Mouse (Mus musculus): ENCODE measurements around the gene Scaf1. TPM values are rescaled to one million over a fixed set of nuclear protein-coding genes. Genes with fewer than 3 reads are reported as not detected.

Scaf1 gene
- polyA plus RNA-seq, 1 experiment from 2014 or later = 40.0 TPM

DNA sequence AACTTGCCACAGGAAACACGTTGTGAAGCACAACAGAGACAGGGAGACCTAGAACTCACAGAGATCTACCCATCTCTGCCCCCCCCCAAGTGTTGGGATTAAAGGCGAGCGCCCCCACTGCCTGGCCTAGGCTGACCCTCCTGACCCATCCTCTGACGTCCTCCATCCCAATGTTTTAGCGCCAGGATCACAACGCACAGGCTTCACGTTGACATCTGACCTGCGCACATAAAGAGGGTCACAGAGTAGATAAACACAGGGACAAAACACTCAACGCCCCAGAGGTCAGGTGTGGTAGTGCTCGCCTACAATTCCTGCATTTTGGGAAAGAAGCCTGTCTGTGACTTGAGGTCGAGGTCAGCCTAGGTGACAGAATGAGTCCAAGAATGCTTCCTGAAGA lies 20.5 kb upstream of the Scaf1 start:
- DNase-seq (ENCODE audit: low spot score) (no peak), ATAC-seq (replicated peaks; ENCODE audit: insufficient number of reproducible peaks, low FRiP score, low TSS enrichment, low read depth) (no peak)
- H3K4me3 ChIP-seq (ENCODE audit: low read depth, low read length) = no peak overlapping the region
- H3K27ac ChIP-seq (replicated peaks; ENCODE audit: low read depth, low read length) = no peak overlapping the region
- no peaks in the 10 kb centered on the region for H3K4me1 ChIP-seq (ENCODE audit: control insufficient read depth, insufficient read depth, low read length)
- H3K4me2 ChIP-seq (ENCODE audit: low read depth, low read length) = no peak overlapping the region
- H3K36me3 ChIP-seq (replicated peaks; ENCODE audit: control insufficient read depth, insufficient read depth, low read depth, low read length) = peaks cover 33% of the 10 kb centered on the region
- no peak overlapping the region for H3K9ac ChIP-seq (replicated peaks; ENCODE audit: low read length)
- WGBS = 87% methylated on average over 11 of the region's 11 CpGs
- H3K27me3 ChIP-seq (ENCODE audit: control insufficient read depth, insufficient read depth, low read length) = no peaks in the 10 kb centered on the region
- H3K9me3 ChIP-seq (replicated peaks; ENCODE audit: control insufficient read depth, low read length) = no peaks in the 10 kb centered on the region

DNA sequence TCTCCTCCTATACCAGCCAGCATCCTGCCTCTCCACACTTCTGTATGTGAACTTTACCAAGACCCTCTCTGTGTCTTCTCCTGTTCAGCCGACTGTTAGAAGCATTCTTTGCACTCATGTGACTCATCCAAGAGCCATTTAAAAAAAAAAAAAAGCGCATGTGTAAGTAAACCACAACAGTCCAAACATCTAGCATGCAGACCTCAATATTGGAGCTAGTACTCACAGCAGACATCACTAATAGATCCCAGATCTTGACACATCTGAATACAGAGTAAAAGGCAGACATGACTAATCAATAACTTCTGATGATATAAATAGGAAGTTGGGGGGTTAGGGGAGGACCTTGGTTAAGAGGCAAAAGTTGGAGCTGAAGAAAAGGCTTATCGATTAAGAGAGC lies 19.5 kb upstream of the Scaf1 start:
- Histone ChIP-seq H3K27ac (replicated peaks; ENCODE audit: low read depth, low read length) (no peak overlapping the region), H3K9ac (replicated peaks; ENCODE audit: low read length) (no peak overlapping the region), H3K4me3 (ENCODE audit: low read depth, low read length) (no peak overlapping the region), H3K36me3 (replicated peaks; ENCODE audit: control insufficient read depth, insufficient read depth, low read depth, low read length) (peaks cover 42% of the 10 kb centered on the region), H3K27me3 (ENCODE audit: control insufficient read depth, insufficient read depth, low read length) (no peaks in the 10 kb centered on the region), H3K4me2 (ENCODE audit: low read depth, low read length) (no peak overlapping the region), H3K4me1 (ENCODE audit: control insufficient read depth, insufficient read depth, low read length) (no peaks in the 10 kb centered on the region), H3K9me3 (replicated peaks; ENCODE audit: control insufficient read depth, low read length) (no peaks in the 10 kb centered on the region)
- DNase-seq (ENCODE audit: low spot score) (no peak), ATAC-seq (replicated peaks; ENCODE audit: insufficient number of reproducible peaks, low FRiP score, low TSS enrichment, low read depth) (no peak)
- 91% methylated on average over 3 of the region's 3 CpGs for WGBS

DNA sequence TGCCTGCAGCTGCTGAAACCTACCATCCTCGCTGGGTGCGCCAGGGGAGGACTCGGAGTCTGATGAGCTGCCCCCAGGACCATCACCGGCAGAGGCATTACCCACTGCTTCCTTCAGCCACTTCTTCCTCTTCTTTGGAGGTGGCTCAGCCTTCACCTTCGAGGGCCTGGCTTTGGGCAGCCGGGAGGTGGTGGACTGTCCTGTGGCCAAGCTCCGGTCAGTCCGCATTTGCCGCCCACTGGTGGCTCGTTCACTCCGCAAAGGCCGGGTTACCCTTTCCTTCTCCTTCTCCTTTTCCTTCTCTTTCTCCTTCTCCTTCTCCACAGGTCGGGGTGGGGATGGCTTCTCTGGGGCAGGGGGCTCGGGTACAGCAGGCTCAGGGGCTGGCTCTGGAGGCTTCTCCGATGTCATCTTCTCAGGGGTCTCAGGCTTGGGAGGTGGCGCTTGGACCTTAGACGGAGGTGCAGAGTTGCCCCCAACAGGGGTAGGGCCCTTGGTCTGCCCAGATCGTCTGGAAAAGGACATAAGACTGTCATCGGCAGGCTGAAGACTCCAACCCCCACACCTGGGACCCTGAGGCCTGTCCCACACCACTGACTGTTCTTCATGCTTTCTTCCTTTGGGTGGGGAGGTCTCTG lies 17.7 kb upstream of the Scaf1 start:
- Histone ChIP-seq H3K4me1 (ENCODE audit: control insufficient read depth, insufficient read depth, low read length) (no peaks in the 10 kb centered on the region), H3K27me3 (ENCODE audit: control insufficient read depth, insufficient read depth, low read length) (no peaks in the 10 kb centered on the region), H3K9me3 (replicated peaks; ENCODE audit: control insufficient read depth, low read length) (no peaks in the 10 kb centered on the region), H3K4me2 (ENCODE audit: low read depth, low read length) (no peak overlapping the region), H3K9ac (replicated peaks; ENCODE audit: low read length) (no peak overlapping the region), H3K4me3 (ENCODE audit: low read depth, low read length) (no peak overlapping the region), H3K36me3 (replicated peaks; ENCODE audit: control insufficient read depth, insufficient read depth, low read depth, low read length) (peaks cover 53% of the 10 kb centered on the region), H3K27ac (replicated peaks; ENCODE audit: low read depth, low read length) (no peak overlapping the region)
- no peak for ATAC-seq (replicated peaks; ENCODE audit: insufficient number of reproducible peaks, low FRiP score, low TSS enrichment, low read depth)
- 93% methylated on average over 19 of the region's 19 CpGs for WGBS
- DNase-seq (ENCODE audit: low spot score) = no peak

DNA sequence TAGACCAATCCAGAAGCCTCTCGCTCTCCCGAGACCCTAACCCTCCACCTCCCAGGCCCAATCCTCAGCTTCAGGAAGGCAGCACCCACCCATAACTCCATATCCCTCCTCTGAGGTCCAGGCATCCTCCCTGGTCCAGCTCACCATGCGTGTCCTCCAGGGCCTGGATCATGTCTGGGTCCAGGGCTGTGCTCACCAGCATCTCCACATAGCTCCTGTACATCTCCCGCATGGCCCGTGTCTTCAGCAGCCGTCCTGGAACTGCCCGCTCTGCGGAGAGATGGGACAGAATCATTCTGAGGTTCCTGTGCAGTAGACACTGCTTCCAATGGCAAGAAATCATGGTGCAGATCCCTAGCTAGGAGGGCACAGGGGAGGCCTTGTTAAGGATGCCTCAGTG lies 14.7 kb upstream of the Scaf1 start:
- Histone ChIP-seq H3K36me3 (replicated peaks; ENCODE audit: control insufficient read depth, insufficient read depth, low read depth, low read length) (peaks cover 57% of the 10 kb centered on the region), H3K27me3 (ENCODE audit: control insufficient read depth, insufficient read depth, low read length) (no peaks in the 10 kb centered on the region), H3K4me2 (ENCODE audit: low read depth, low read length) (no peak overlapping the region), H3K9ac (replicated peaks; ENCODE audit: low read length) (no peak overlapping the region), H3K9me3 (replicated peaks; ENCODE audit: control insufficient read depth, low read length) (no peaks in the 10 kb centered on the region), H3K27ac (replicated peaks; ENCODE audit: low read depth, low read length) (no peak overlapping the region), H3K4me1 (ENCODE audit: control insufficient read depth, insufficient read depth, low read length) (no peaks in the 10 kb centered on the region), H3K4me3 (ENCODE audit: low read depth, low read length) (no peak overlapping the region)
- 95% methylated on average over 8 of the region's 8 CpGs for WGBS
- no peak for ATAC-seq (replicated peaks; ENCODE audit: insufficient number of reproducible peaks, low FRiP score, low TSS enrichment, low read depth)
- DNase-seq (ENCODE audit: low spot score) = no peak

DNA sequence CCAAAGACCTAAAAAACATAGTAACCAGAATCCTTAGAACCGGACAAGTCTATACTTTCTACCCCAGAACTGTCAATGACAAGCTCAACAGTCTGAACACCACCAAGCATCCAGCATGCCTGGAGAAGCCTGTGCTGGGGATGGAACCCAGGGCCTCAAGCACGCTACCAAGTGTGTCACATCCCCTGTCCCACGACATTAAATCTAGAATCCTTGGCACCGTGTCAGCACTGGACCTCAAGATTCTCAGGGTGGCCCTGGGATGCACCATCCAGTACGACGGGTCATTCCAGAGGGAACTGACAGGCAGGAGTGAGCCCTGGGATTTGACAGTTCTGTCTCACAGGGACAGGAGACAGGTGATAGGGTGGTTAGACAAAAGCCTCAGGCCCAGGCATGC lies 13.8 kb upstream of the Scaf1 start:
- Histone ChIP-seq H3K36me3 (replicated peaks; ENCODE audit: control insufficient read depth, insufficient read depth, low read depth, low read length) (peaks cover 56% of the 10 kb centered on the region), H3K4me2 (ENCODE audit: low read depth, low read length) (no peak overlapping the region), H3K9me3 (replicated peaks; ENCODE audit: control insufficient read depth, low read length) (no peaks in the 10 kb centered on the region), H3K27me3 (ENCODE audit: control insufficient read depth, insufficient read depth, low read length) (no peaks in the 10 kb centered on the region), H3K9ac (replicated peaks; ENCODE audit: low read length) (no peak overlapping the region), H3K4me3 (ENCODE audit: low read depth, low read length) (no peak overlapping the region), H3K27ac (replicated peaks; ENCODE audit: low read depth, low read length) (no peak overlapping the region), H3K4me1 (ENCODE audit: control insufficient read depth, insufficient read depth, low read length) (no peaks in the 10 kb centered on the region)
- ATAC-seq (replicated peaks; ENCODE audit: insufficient number of reproducible peaks, low FRiP score, low TSS enrichment, low read depth) (no peak), DNase-seq (ENCODE audit: low spot score) (no peak)
- WGBS = 93% methylated on average over 6 of the region's 6 CpGs

DNA sequence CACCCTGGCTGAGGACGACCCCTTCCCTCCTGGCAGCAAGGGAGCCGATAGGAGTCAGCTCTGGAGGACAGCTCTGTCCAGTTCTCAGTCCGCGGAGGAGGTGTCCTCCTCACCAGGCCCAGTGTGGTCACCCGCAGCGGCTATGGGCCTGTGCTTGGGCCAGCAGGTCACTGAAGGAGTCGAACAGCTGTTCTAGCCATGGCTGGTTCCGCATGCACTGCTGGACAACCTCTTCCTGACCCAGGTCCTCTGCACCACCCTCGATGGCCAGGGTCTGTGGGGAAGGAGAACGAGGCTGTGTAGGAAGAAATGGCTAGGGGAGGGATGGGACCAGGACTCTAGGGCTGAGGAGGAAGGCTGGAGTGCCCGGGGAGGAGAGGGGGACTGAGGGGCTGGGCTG lies 12.2 kb upstream of the Scaf1 start:
- no peak overlapping the region for H3K27ac ChIP-seq (replicated peaks; ENCODE audit: low read depth, low read length)
- ATAC-seq (replicated peaks; ENCODE audit: insufficient number of reproducible peaks, low FRiP score, low TSS enrichment, low read depth) = no peak
- DNase-seq (ENCODE audit: low spot score) = no peak
- H3K4me3 ChIP-seq (ENCODE audit: low read depth, low read length) = no peak overlapping the region
- 94% methylated on average over 11 of the region's 11 CpGs for WGBS
- H3K9me3 ChIP-seq (replicated peaks; ENCODE audit: control insufficient read depth, low read length) = no peaks in the 10 kb centered on the region
- peaks cover 44% of the 10 kb centered on the region for H3K36me3 ChIP-seq (replicated peaks; ENCODE audit: control insufficient read depth, insufficient read depth, low read depth, low read length)
- H3K9ac ChIP-seq (replicated peaks; ENCODE audit: low read length) = no peak overlapping the region
- H3K27me3 ChIP-seq (ENCODE audit: control insufficient read depth, insufficient read depth, low read length) = no peaks in the 10 kb centered on the region
- H3K4me1 ChIP-seq (ENCODE audit: control insufficient read depth, insufficient read depth, low read length) = no peaks in the 10 kb centered on the region
- H3K4me2 ChIP-seq (ENCODE audit: low read depth, low read length) = no peak overlapping the region

DNA sequence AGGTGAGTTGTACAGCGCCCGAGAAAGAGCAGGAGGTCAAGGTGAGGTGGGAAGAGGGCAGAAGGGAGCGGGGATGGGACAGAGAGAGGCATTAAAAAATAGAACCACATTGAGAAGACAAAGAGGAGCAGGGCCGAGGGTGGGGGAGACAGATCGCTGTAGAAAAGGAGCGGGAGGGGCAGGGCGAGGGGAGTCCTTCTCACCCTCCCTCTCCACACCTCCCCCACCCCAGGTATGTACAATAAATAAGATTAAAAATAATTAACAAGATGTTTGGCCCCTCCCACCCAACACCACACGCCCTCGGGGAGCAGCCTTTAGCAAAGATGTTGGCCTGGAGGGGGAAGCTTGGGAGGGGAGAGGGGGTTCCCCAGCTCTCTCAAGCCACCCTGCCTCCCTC lies 11.6 kb upstream of the Scaf1 start:
- no peak for ATAC-seq (replicated peaks; ENCODE audit: insufficient number of reproducible peaks, low FRiP score, low TSS enrichment, low read depth)
- Histone ChIP-seq H3K36me3 (replicated peaks; ENCODE audit: control insufficient read depth, insufficient read depth, low read depth, low read length) (peaks cover 38% of the 10 kb centered on the region), H3K4me3 (ENCODE audit: low read depth, low read length) (no peak overlapping the region), H3K27me3 (ENCODE audit: control insufficient read depth, insufficient read depth, low read length) (no peaks in the 10 kb centered on the region), H3K4me1 (ENCODE audit: control insufficient read depth, insufficient read depth, low read length) (no peaks in the 10 kb centered on the region), H3K9ac (replicated peaks; ENCODE audit: low read length) (no peak overlapping the region), H3K27ac (replicated peaks; ENCODE audit: low read depth, low read length) (no peak overlapping the region), H3K4me2 (ENCODE audit: low read depth, low read length) (no peak overlapping the region), H3K9me3 (replicated peaks; ENCODE audit: control insufficient read depth, low read length) (no peaks in the 10 kb centered on the region)
- 93% methylated on average over 9 of the region's 9 CpGs for WGBS
- no peak for DNase-seq (ENCODE audit: low spot score)

DNA sequence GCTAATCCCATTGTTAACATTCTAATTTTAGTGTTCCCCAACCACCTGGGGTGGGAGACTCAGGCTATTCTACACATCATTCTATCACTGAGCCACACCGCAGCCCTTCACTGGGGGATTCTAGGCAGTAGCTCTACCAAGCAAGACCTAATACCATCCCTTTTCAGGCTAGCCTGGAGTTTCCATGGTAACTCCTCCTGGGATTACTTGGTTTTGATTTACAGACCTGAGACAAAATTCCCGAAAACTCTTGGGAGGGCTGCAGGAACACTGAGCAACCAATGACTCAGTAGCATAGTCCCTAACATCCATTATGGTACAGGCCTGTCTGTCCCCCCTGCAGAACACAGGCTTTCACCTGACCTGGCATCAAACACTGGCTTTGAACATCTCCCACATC lies 10.1 kb upstream of the Scaf1 start:
- no peaks in the 10 kb centered on the region for H3K9me3 ChIP-seq (replicated peaks; ENCODE audit: control insufficient read depth, low read length)
- no peak for DNase-seq (ENCODE audit: low spot score)
- H3K9ac ChIP-seq (replicated peaks; ENCODE audit: low read length) = no peak overlapping the region
- H3K4me3 ChIP-seq (ENCODE audit: low read depth, low read length) = no peak overlapping the region
- H3K4me2 ChIP-seq (ENCODE audit: low read depth, low read length) = no peak overlapping the region
- H3K27ac ChIP-seq (replicated peaks; ENCODE audit: low read depth, low read length) = no peak overlapping the region
- H3K27me3 ChIP-seq (ENCODE audit: control insufficient read depth, insufficient read depth, low read length) = no peaks in the 10 kb centered on the region
- peaks cover 32% of the 10 kb centered on the region for H3K36me3 ChIP-seq (replicated peaks; ENCODE audit: control insufficient read depth, insufficient read depth, low read depth, low read length)
- ATAC-seq (replicated peaks; ENCODE audit: insufficient number of reproducible peaks, low FRiP score, low TSS enrichment, low read depth) = 0 out of 2 replicates have a peak, but pooled peaks have one; percentile 19
- no peaks in the 10 kb centered on the region for H3K4me1 ChIP-seq (ENCODE audit: control insufficient read depth, insufficient read depth, low read length)
- 50% methylated on average over 2 of the region's 2 CpGs for WGBS

Data from embryonic facial prominence, embryonic 11.5 days (tissue).